Mouse (Mus musculus) layer of hippocampus, postnatal 25 days (tissue): ENCODE measurements around the gene Rgs14. TPM values are rescaled to one million over a fixed set of nuclear protein-coding genes. Genes with fewer than 3 reads are reported as not detected.

Experiments
- DNase-seq, 2 experiments: peaks; one replicate each; pipeline ENCODE4 v3.0.0; 2022; ENCODE audit warnings: mixed read lengths in 2 of 2, low spot score in 1 of 2; ENCODE audit errors: extremely low spot score in 1 of 2
- total RNA-seq, 2 experiments: library from RNA; stranded (reverse); gene quantifications; 2 replicates each; pipeline ENCODE4 v1.2.3; 2021

The Rgs14 gene
- total RNA-seq, 2 experiments from 2014 or later = 94.5 to 98.2 TPM

- DNase-seq = peak in 1 of 2 experiments; percentile 12
These were observed 34.7 kb downstream of the Rgs14 start for GRCm38 (mm10) chr13:55403935-55404852.

- peak; percentile 66 to 83 for DNase-seq
These were observed 35.6 kb downstream of the Rgs14 start for GRCm38 (mm10) chr13:55404853-55405782.

- no peak for DNase-seq
These were observed 36.4 kb downstream of the Rgs14 start for GRCm38 (mm10) chr13:55405783-55406390.

- DNase-seq = no peak
These were observed 37.8 kb downstream of the Rgs14 start for GRCm38 (mm10) chr13:55407341-55407740.

GRCm38 (mm10) chr13:55408546-55409120, 39.1 kb downstream of the Rgs14 start:
- DNase-seq = no peak

GRCm38 (mm10) chr13:55411826-55412225, 42.3 kb downstream of the Rgs14 start:
- DNase-seq = no peak

GRCm38 (mm10) chr13:55412643-55413307, 43.2 kb downstream of the Rgs14 start:
- DNase-seq = no peak

GRCm38 (mm10) chr13:55413333-55413732, 43.8 kb downstream of the Rgs14 start:
- no peak for DNase-seq

- peak in 1 of 2 experiments; percentile 64 for DNase-seq
These were observed 45.3 kb downstream of the Rgs14 start, which contains the start of gene Pfn3 for GRCm38 (mm10) chr13:55414743-55415380. Gene Pfn3, minus strand, starts transcription at chr13:55415232.

GRCm38 (mm10) chr13:55418004-55418403, 48.5 kb downstream of the Rgs14 start:
- DNase-seq = peak; percentile 85 to 96

- no peak for DNase-seq
These were observed 49.6 kb downstream of the Rgs14 start for GRCm38 (mm10) chr13:55419142-55419541.

GRCm38 (mm10) chr13:55420018-55420932, 50.7 kb downstream of the Rgs14 start:
- peak in 1 of 2 experiments; percentile 11 for DNase-seq

- peak; percentile 59 to 61 for DNase-seq
These were observed 51.6 kb downstream of the Rgs14 start for GRCm38 (mm10) chr13:55420933-55421800.

GRCm38 (mm10) chr13:55426613-55427012, 57.1 kb downstream of the Rgs14 start, which contains the start of gene F12:
Gene F12, minus strand, starts transcription at chr13:55426793.
- DNase-seq = no peak

- no peak for DNase-seq
These were observed 59.8 kb downstream of the Rgs14 start for GRCm38 (mm10) chr13:55429226-55429888.

- no peak for DNase-seq
These were observed 61.0 kb downstream of the Rgs14 start for GRCm38 (mm10) chr13:55430566-55430965.
